In genomic region chr19:46644793-46645602, GRCm38 (mm10) we compare ENCODE assay signal across 8 mouse cellular contexts. TPM values are rescaled to one million over a fixed set of nuclear protein-coding genes. Genes with fewer than 3 reads are reported as not detected.
DNase-seq lines count a peak whose midpoint lies in the region; ATAC-seq and TF ChIP-seq lines count a peak whose summit lies in the region.
"Had no signal": no experiment of that assay in that cellular context is flagged by ENCODE, and none has a peak within 500 bp of the region (broad histone marks: within the 10 kb centered on the region; RNA-seq: fewer than 3 reads in every experiment).

No protein-coding gene starts in this region.

- no peak for TF ChIP-seq EP300 in liver, postnatal 0 days (IDR thresholded peaks at IDR 0.05; ENCODE audit: low read depth)

- peaks cover 7% of the 10 kb centered on the region for H3K79me3 ChIP-seq in C2C12 (ENCODE audit: low read depth)

- no peak overlapping the region for H3K4me3 ChIP-seq in C2C12 (ENCODE audit: insufficient read depth, poor library complexity, severe bottlenecking)
- H3K4me3 ChIP-seq in ES-E14 (ENCODE audit: insufficient read depth in 1 of 2, low read depth in 1 of 2, low read length in 2 of 2, poor library complexity in 1 of 2, severe bottlenecking in 1 of 2) = no peak overlapping the region
- H3K4me3 ChIP-seq in gastrocnemius, adult 2 months = peak overlapping the region; percentile 65
- H3K4me3 ChIP-seq in hindbrain, embryonic 15.5 days = no peak overlapping the region
- no peak overlapping the region for H3K4me3 ChIP-seq in liver, postnatal 0 days (ENCODE audit: low read depth, low read length)
- H3K4me3 ChIP-seq in stomach, embryonic 16.5 days (replicated peaks; ENCODE audit: low read length) = no peak overlapping the region

- no peak overlapping the region for H3ac ChIP-seq in C2C12 (ENCODE audit: control insufficient read depth, insufficient read length, low read depth)

- peaks cover 8 to 24% of the 10 kb centered on the region in 2 experiments for H3K4me1 ChIP-seq in ES-E14 (ENCODE audit: control insufficient read depth in 2 of 2, insufficient read depth in 2 of 2, low read length in 2 of 2, poor library complexity in 1 of 2)
- peaks cover 56% of the 10 kb centered on the region for H3K4me1 ChIP-seq in hindbrain, embryonic 15.5 days (replicated peaks)
- peaks cover 68% of the 10 kb centered on the region for H3K4me1 ChIP-seq in liver, postnatal 0 days (ENCODE audit: insufficient read depth)
- peaks cover 66% of the 10 kb centered on the region for H3K4me1 ChIP-seq in stomach, embryonic 16.5 days (ENCODE audit: control insufficient read depth, insufficient read depth, low read length)

- no peaks in the 10 kb centered on the region for H3K27me3 ChIP-seq in C2C12 (ENCODE audit: control insufficient read depth, insufficient read depth, insufficient read length)
- no peaks in the 10 kb centered on the region for H3K27me3 ChIP-seq in hindbrain, embryonic 15.5 days
- no peaks in the 10 kb centered on the region for H3K27me3 ChIP-seq in liver, postnatal 0 days (ENCODE audit: insufficient read depth, low read length)
- no peaks in the 10 kb centered on the region for H3K27me3 ChIP-seq in stomach, embryonic 16.5 days (ENCODE audit: control insufficient read depth, insufficient read depth, low read length)

- H3K9me3 ChIP-seq in ES-E14 (ENCODE audit: control insufficient read depth, insufficient read depth, low read depth, low read length) = no peaks in the 10 kb centered on the region
- H3K9me3 ChIP-seq in hindbrain, embryonic 15.5 days = no peaks in the 10 kb centered on the region
- no peaks in the 10 kb centered on the region for H3K9me3 ChIP-seq in liver, postnatal 0 days (ENCODE audit: low read length)
- H3K9me3 ChIP-seq in stomach, embryonic 16.5 days (replicated peaks; ENCODE audit: control insufficient read depth, low read length) = no peaks in the 10 kb centered on the region

- in situ Hi-C loops in ES-E14 (cut with MboI; ENCODE audit: low sequenced_read_pairs in 2 of 2, unreplicated experiment in 2 of 2) = no loop called here

- no peaks in the 10 kb centered on the region for H3K36me3 ChIP-seq in C2C12 (ENCODE audit: control insufficient read depth, insufficient read depth)
- no peaks in the 10 kb centered on the region; the same call in 1 of the 2 replicates for H3K36me3 ChIP-seq in ES-E14 (ENCODE audit: control insufficient read depth, insufficient read depth, low read length, poor library complexity, severe bottlenecking)
- H3K36me3 ChIP-seq in hindbrain, embryonic 15.5 days = no peaks in the 10 kb centered on the region
- H3K36me3 ChIP-seq in liver, postnatal 0 days (replicated peaks; ENCODE audit: insufficient read depth, low read length) = peaks cover 42% of the 10 kb centered on the region
- peaks cover 10% of the 10 kb centered on the region for H3K36me3 ChIP-seq in stomach, embryonic 16.5 days (ENCODE audit: control insufficient read depth, insufficient read depth, low read length)

- H3K27ac ChIP-seq in ES-E14 (ENCODE audit: insufficient read depth, low read depth, low read length, poor library complexity, severe bottlenecking) = 0 out of 2 replicates have a peak overlapping the region, but pooled peaks have one; percentile 40
- peak overlapping the region; percentile 95 for H3K27ac ChIP-seq in gastrocnemius, adult 2 months
- H3K27ac ChIP-seq in hindbrain, embryonic 15.5 days (replicated peaks) = peak overlapping the region; percentile 65
- peak overlapping the region; percentile 81 for H3K27ac ChIP-seq in liver, postnatal 0 days (ENCODE audit: low read depth)
- H3K27ac ChIP-seq in stomach, embryonic 16.5 days (ENCODE audit: low read length) = peak overlapping the region; percentile 75

- H3K9ac ChIP-seq in ES-E14 (ENCODE audit: insufficient read depth, low read depth, low read length, poor library complexity, severe bottlenecking) = no peak overlapping the region
- H3K9ac ChIP-seq in hindbrain, embryonic 15.5 days = no peak overlapping the region
- H3K9ac ChIP-seq in liver, postnatal 0 days (replicated peaks) = peak overlapping the region; percentile 3
- peak overlapping the region; percentile 36; the same call in 1 of the 2 replicates for H3K9ac ChIP-seq in stomach, embryonic 16.5 days (ENCODE audit: low read length)

- no peak overlapping the region for H3K4me2 ChIP-seq in hindbrain, embryonic 15.5 days
- H3K4me2 ChIP-seq in liver, postnatal 0 days (ENCODE audit: low read depth, low read length) = 0 out of 2 replicates have a peak overlapping the region, but pooled peaks have one; percentile 22
- H3K4me2 ChIP-seq in stomach, embryonic 16.5 days (ENCODE audit: low read depth, low read length) = no peak overlapping the region

- peaks cover 34% of the 10 kb centered on the region for H3K79me2 ChIP-seq in C2C12 (ENCODE audit: control insufficient read depth, insufficient read depth)

- peak; percentile 59; the same call in 1 of the 2 replicates for ATAC-seq in hindbrain, embryonic 15.5 days (ENCODE audit: low FRiP score, low read depth)
- ATAC-seq in liver, postnatal 0 days = peak; percentile 9; the same call in 1 of the 2 replicates
- peak; percentile 51; the same call in 1 of the 2 replicates for ATAC-seq in stomach, embryonic 16.5 days (ENCODE audit: insufficient read depth, low FRiP score)
- ATAC-seq in megakaryocyte, adult 5-6 weeks (ENCODE audit: poor library complexity, severe bottlenecking) = no peak

- no peak for DNase-seq in ES-E14 (ENCODE audit: low read depth, low spot score)
- DNase-seq in gastrocnemius, adult 2 months = peak; percentile 81
- DNase-seq in liver, postnatal 0 days = no peak

- intact Hi-C loops in gastrocnemius, adult 2 months (cut with DNase I) = no loop called here

- TF ChIP-seq CTCF in C2C12 (IDR thresholded peaks at IDR 0.05; ENCODE audit: control insufficient read depth, insufficient read depth, insufficient read length) = no peak
- TF ChIP-seq CTCF in gastrocnemius, adult 2 months (IDR thresholded peaks at IDR 0.05) = no peak
- no peak for TF ChIP-seq CTCF in liver, postnatal 0 days (IDR thresholded peaks at IDR 0.05; ENCODE audit: low read depth)

- whole genome bisulfite sequencing in hindbrain, embryonic 15.5 days = 23% methylated on average over 12 of the region's 12 CpGs
- WGBS in liver, postnatal 0 days (ENCODE audit: insufficient replicate concordance) = 50% methylated on average over 12 of the region's 12 CpGs
- WGBS in stomach, embryonic 16.5 days = 26% methylated on average over 12 of the region's 12 CpGs

TF ChIP-seq in C2C12, 6 proteins besides CTCF, POLR2A, EP300 and RAD21:
- TF ChIP-seq CEBPB (IDR thresholded peaks at IDR 0.05; ENCODE audit: low read depth) (no peak), MYOD1 (IDR thresholded peaks at IDR 0.05; ENCODE audit: control insufficient read depth, insufficient read length, low read depth) (peak; percentile 64)

TF ChIP-seq in ES-E14, 5 proteins besides CTCF, POLR2A, EP300 and RAD21:
- TF ChIP-seq MAFK (IDR thresholded peaks at IDR 0.05; ENCODE audit: insufficient read depth, low read depth, low read length) (no peak), ZNF384 (IDR thresholded peaks at IDR 0.05; ENCODE audit: low read depth, low read length) (no peak), ZC3H11A (IDR thresholded peaks at IDR 0.05; ENCODE audit: borderline replicate concordance, low read depth, low read length) (no peak), CHD2 (IDR thresholded peaks at IDR 0.05; ENCODE audit: low read depth, low read length) (no peak), HCFC1 (IDR thresholded peaks at IDR 0.05; ENCODE audit: borderline replicate concordance, insufficient read depth, low read length) (no peak)

RNA-seq across cellular contexts. Expression of gene Cyp17a1, which starts 28.0 kb away (rescaled TPM):
- polyA plus RNA-seq in C2C12 (2012; fragmentation: generic; extraction: Trizol) = not detected
- not detected in 2 replicates for total RNA-seq in ES-E14 (2012; rRNA removed)
- not detected for total RNA-seq in gastrocnemius, adult 2 months (2021)
- not detected in 2 replicates for polyA plus RNA-seq in hindbrain, embryonic 15.5 days (2015; fragmentation: Nextera tagmentation; extraction: Ambion mirVana)
- polyA plus RNA-seq in liver, postnatal 0 days (2015; fragmentation: Nextera tagmentation; extraction: Ambion mirVana) = 3.3 and 5.8 TPM in 2 replicates
- 0.09 TPM in 1 of 2 replicates, not detected in the other for polyA plus RNA-seq in stomach, embryonic 16.5 days (2015; fragmentation: Nextera tagmentation; extraction: Ambion mirVana)
- not detected in 2 replicates for total RNA-seq in megakaryocyte, adult 5-6 weeks (2015)
- not detected in 2 replicates for total RNA-seq in megakaryocyte, adult 5-6 weeks (2017)
- total RNA-seq: common myeloid progenitor, adult 5-6 weeks had no signal

RNA-seq across cellular contexts. Expression of gene Borcs7, which starts 44.7 kb away (rescaled TPM):
- 4.0 TPM for polyA plus RNA-seq in C2C12 (2012; fragmentation: generic; extraction: Trizol)
- total RNA-seq in ES-E14 (2012; rRNA removed) = 2.1 and 2.3 TPM in 2 replicates
- total RNA-seq in gastrocnemius, adult 2 months (2021) = 10 to 100 TPM; 12.1 to 12.2 TPM
- 23.2 and 25.6 TPM in 2 replicates for polyA plus RNA-seq in hindbrain, embryonic 15.5 days (2015; fragmentation: Nextera tagmentation; extraction: Ambion mirVana)
- polyA plus RNA-seq in liver, postnatal 0 days (2015; fragmentation: Nextera tagmentation; extraction: Ambion mirVana) = 6.6 and 7.1 TPM in 2 replicates
- 14.1 and 15.3 TPM in 2 replicates for polyA plus RNA-seq in stomach, embryonic 16.5 days (2015; fragmentation: Nextera tagmentation; extraction: Ambion mirVana)
- 12.7 TPM in 2 replicates for total RNA-seq in megakaryocyte, adult 5-6 weeks (2015)
- total RNA-seq in megakaryocyte, adult 5-6 weeks (2017) = 4.7 and 6.2 TPM in 2 replicates

RNA-seq across cellular contexts. Expression of gene Wbp1l, which starts 46.1 kb away (rescaled TPM):
- 33.5 TPM for polyA plus RNA-seq in C2C12 (2012; fragmentation: generic; extraction: Trizol)
- total RNA-seq in ES-E14 (2012; rRNA removed) = 38.8 and 40.2 TPM in 2 replicates
- total RNA-seq in gastrocnemius, adult 2 months (2021) = 100 to 1,000 TPM in 1 of 2 experiments, 10 to 100 TPM in 1; 65.4 to 101 TPM
- polyA plus RNA-seq in hindbrain, embryonic 15.5 days (2015; fragmentation: Nextera tagmentation; extraction: Ambion mirVana) = 37.4 and 41.1 TPM in 2 replicates
- polyA plus RNA-seq in liver, postnatal 0 days (2015; fragmentation: Nextera tagmentation; extraction: Ambion mirVana) = 40.4 and 48.8 TPM in 2 replicates
- 37.1 and 38.0 TPM in 2 replicates for polyA plus RNA-seq in stomach, embryonic 16.5 days (2015; fragmentation: Nextera tagmentation; extraction: Ambion mirVana)
- 23.4 and 23.8 TPM in 2 replicates for total RNA-seq in megakaryocyte, adult 5-6 weeks (2015)
- 36.9 and 39.8 TPM in 2 replicates for total RNA-seq in megakaryocyte, adult 5-6 weeks (2017)

Comparison
In these comparisons a context has a peak if more than half of its experiments do, and no peak if none do; other contexts are left out.
1. H3K27ac ChIP-seq: peak in every context shown above with its lines; median percentile 95 in gastrocnemius, adult 2 months; 81 in liver, postnatal 0 days; 75 in stomach, embryonic 16.5 days; 65 in hindbrain, embryonic 15.5 days; 40 in ES-E14.
2. H3K9ac ChIP-seq: peak in liver, postnatal 0 days (single experiment) and stomach, embryonic 16.5 days (single experiment); none in ES-E14 (single experiment) and hindbrain, embryonic 15.5 days (single experiment).